ENCODE assay signal across 8 mouse cellular contexts in the genomic region with DNA sequence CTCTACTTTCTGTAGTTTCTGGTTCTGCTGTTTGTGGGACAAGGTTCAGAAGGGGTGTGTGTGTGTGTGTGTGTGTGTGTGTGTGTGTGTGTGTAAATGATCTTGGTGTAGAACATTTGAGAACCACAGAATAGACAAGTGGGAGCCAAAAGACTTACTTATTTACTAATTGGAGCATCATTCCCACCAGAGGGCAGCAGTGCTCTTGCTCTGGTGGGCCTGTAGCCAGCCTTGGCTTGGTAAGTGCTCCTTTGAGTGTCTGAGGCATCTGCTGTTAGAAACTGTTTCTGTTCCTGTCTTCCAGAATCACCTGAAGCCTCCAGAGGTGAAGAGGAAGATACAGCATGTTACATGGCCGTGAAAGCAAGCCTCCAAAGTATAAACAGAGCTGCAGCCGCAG. TPM values are rescaled to one million over a fixed set of nuclear protein-coding genes. Genes with fewer than 3 reads are reported as not detected.
DNase-seq lines count a peak whose midpoint lies in the region; ATAC-seq lines count a peak whose summit lies in the region.

No protein-coding gene starts in this region.

- intact Hi-C loops in left cerebral cortex, postnatal 25 days (cut with DNase I) = loop anchor here (1.0 to 10.0 kb wide), 2 partner anchors 151 to 632 kb away; no protein-coding TSS in a partner anchor

- no peak for ATAC-seq in kidney, embryonic 14.5 days (ENCODE audit: low FRiP score, low TSS enrichment)
- peak; percentile 53; the same call in 1 of the 2 replicates for ATAC-seq in granulocyte monocyte progenitor cell, adult 5-6 weeks (replicated peaks; ENCODE audit: poor library complexity, severe bottlenecking)
- ATAC-seq in neural tube, embryonic 14.5 days (ENCODE audit: low read depth) = peak; percentile 24; the same call in 1 of the 2 replicates
- ATAC-seq in erythroblast, adult 5-6 weeks (replicated peaks; ENCODE audit: low FRiP score, poor library complexity, severe bottlenecking) = no peak

- no peak overlapping the region for H3K4me2 ChIP-seq in kidney, embryonic 14.5 days (replicated peaks; ENCODE audit: low read depth, low read length)
- H3K4me2 ChIP-seq in neural tube, embryonic 14.5 days (ENCODE audit: low read depth, low read length) = no peak overlapping the region

- H3K4me3 ChIP-seq in kidney, embryonic 14.5 days (ENCODE audit: low read length) = no peak overlapping the region
- H3K4me3 ChIP-seq in neural tube, embryonic 14.5 days (ENCODE audit: low read depth, low read length) = no peak overlapping the region

- no peaks in the 10 kb centered on the region for H3K27me3 ChIP-seq in kidney, embryonic 14.5 days (ENCODE audit: control insufficient read depth, insufficient read depth, low read length)
- H3K27me3 ChIP-seq in neural tube, embryonic 14.5 days (ENCODE audit: control insufficient read depth, insufficient read depth, low read length) = no peaks in the 10 kb centered on the region

- H3K27ac ChIP-seq in kidney, embryonic 14.5 days (ENCODE audit: low read depth, low read length) = no peak overlapping the region
- no peak overlapping the region for H3K27ac ChIP-seq in neural tube, embryonic 14.5 days (ENCODE audit: low read depth, low read length)

- no peak overlapping the region for H3K9ac ChIP-seq in kidney, embryonic 14.5 days (ENCODE audit: low read depth, low read length)
- no peak overlapping the region for H3K9ac ChIP-seq in neural tube, embryonic 14.5 days (replicated peaks; ENCODE audit: low read depth, low read length)

- peaks cover 59% of the 10 kb centered on the region for H3K36me3 ChIP-seq in kidney, embryonic 14.5 days (ENCODE audit: control insufficient read depth, insufficient read depth, low read length)
- H3K36me3 ChIP-seq in neural tube, embryonic 14.5 days (ENCODE audit: control insufficient read depth, insufficient read depth, low read length) = peaks cover 29% of the 10 kb centered on the region; the same call in 1 of the 2 replicates

- no peaks in the 10 kb centered on the region for H3K4me1 ChIP-seq in kidney, embryonic 14.5 days (ENCODE audit: control insufficient read depth, insufficient read depth, low read length)
- H3K4me1 ChIP-seq in neural tube, embryonic 14.5 days (ENCODE audit: control insufficient read depth, insufficient read depth, low read length) = no peaks in the 10 kb centered on the region

- WGBS in kidney, embryonic 14.5 days = 93% methylated on average over 2 of the region's 2 CpGs
- WGBS in neural tube, embryonic 14.5 days = 89% methylated on average over 2 of the region's 2 CpGs

- no peaks in the 10 kb centered on the region for H3K9me3 ChIP-seq in kidney, embryonic 14.5 days (ENCODE audit: control insufficient read depth, low read length)
- no peaks in the 10 kb centered on the region for H3K9me3 ChIP-seq in neural tube, embryonic 14.5 days (ENCODE audit: control insufficient read depth, low read length)

- peak; percentile 68 for DNase-seq in kidney, adult 18-20 months
- peak; percentile 93 for DNase-seq in NIH3T3 (ENCODE audit: low read depth)
- peak; percentile 84 to 85 for DNase-seq in cerebellum, postnatal 14 days
- DNase-seq in left cerebral cortex, postnatal 25 days (ENCODE audit: low spot score in 2 of 2) = peak; percentile 75 to 84

RNA-seq across cellular contexts. Expression of a gene that starts 14.4 kb away (rescaled TPM):
- 21.0 and 34.1 TPM in 2 replicates for polyA plus RNA-seq in kidney, embryonic 14.5 days (2014; fragmentation: Nextera tagmentation; extraction: Ambion mirVana)
- 9.7 and 12.7 TPM in 2 replicates for total RNA-seq in granulocyte monocyte progenitor cell, adult 5-6 weeks (2014; fragmentation: Nextera tagmentation)
- total RNA-seq in granulocyte monocyte progenitor cell, adult 5-6 weeks (2017) = 19.9 and 20.8 TPM in 2 replicates
- 10 to 100 TPM; 22.0 to 22.4 TPM for total RNA-seq in left cerebral cortex, postnatal 25 days (2021)
- 43.4 and 51.6 TPM in 2 replicates for polyA plus RNA-seq in neural tube, embryonic 14.5 days (2014; fragmentation: Nextera tagmentation; extraction: Ambion mirVana)
- total RNA-seq in erythroblast, adult 5-6 weeks (2015; ENCODE audit: low replicate concordance) = 2.5 and 6.5 TPM in 2 replicates
- 3.5 and 5.0 TPM in 2 replicates for total RNA-seq in erythroblast, adult 5-6 weeks (2017; ENCODE audit: low replicate concordance)

RNA-seq across cellular contexts. Expression of a gene that starts 14.4 kb away (rescaled TPM):
- polyA plus RNA-seq in kidney, embryonic 14.5 days (2014; fragmentation: Nextera tagmentation; extraction: Ambion mirVana) = 6.7 and 13.6 TPM in 2 replicates
- total RNA-seq in granulocyte monocyte progenitor cell, adult 5-6 weeks (2014; fragmentation: Nextera tagmentation) = 17.0 and 27.6 TPM in 2 replicates
- total RNA-seq in granulocyte monocyte progenitor cell, adult 5-6 weeks (2017) = 9.0 and 11.8 TPM in 2 replicates
- total RNA-seq in left cerebral cortex, postnatal 25 days (2021) = 10 to 100 TPM; 39.5 to 41.8 TPM
- 22.0 and 22.3 TPM in 2 replicates for polyA plus RNA-seq in neural tube, embryonic 14.5 days (2014; fragmentation: Nextera tagmentation; extraction: Ambion mirVana)
- total RNA-seq in erythroblast, adult 5-6 weeks (2015; ENCODE audit: low replicate concordance) = 6.9 and 8.5 TPM in 2 replicates
- total RNA-seq in erythroblast, adult 5-6 weeks (2017; ENCODE audit: low replicate concordance) = 3.5 and 5.4 TPM in 2 replicates

Comparison
In these comparisons a context has a peak if more than half of its experiments do, and no peak if none do; other contexts are left out.
1. ATAC-seq: peak in granulocyte monocyte progenitor cell, adult 5-6 weeks (single experiment) and neural tube, embryonic 14.5 days (single experiment); none in kidney, embryonic 14.5 days (single experiment) and erythroblast, adult 5-6 weeks (single experiment).
2. Peak in every context shown above with its lines, with median percentiles within 50 percentile points of each other: DNase-seq.